Mouse (Mus musculus) megakaryocyte-erythroid progenitor cell, adult 5-6 weeks (primary cell): ENCODE data around the gene Gm48552. TPM values are rescaled to one million over a fixed set of nuclear protein-coding genes. Genes with fewer than 3 reads are reported as not detected.

Source experiments
- ATAC-seq: replicated peaks from 2 replicates; pipeline ENCODE4 v1.8.0; 2016; ENCODE audit warnings: mild to moderate bottlenecking, inconsistent platforms; ENCODE audit not compliant: severe bottlenecking, poor library complexity, low FRiP score, low TSS enrichment
- total RNA-seq, 2 experiments: library from RNA; stranded (forward) in 1 of 2; stranded (reverse) in 1 of 2; fragments of 200-1000, 215-1000 nt in 1 of 2; fragments of >200 nt in 1 of 2; fragmentation: Nextera tagmentation in 1 of 2; gene quantifications; 2 replicates each; pipeline ENCODE4 v1.2.3; 2014 to 2017

Gm48552 gene
- total RNA-seq, 2 experiments from 2014 or later = not detected

- ATAC-seq = no peak
These were observed 37.4 kb downstream of the Gm48552 start for GRCm38 (mm10) chr10:81426081-81426671.

- no peak for ATAC-seq
These were observed 38.1 kb downstream of the Gm48552 start for GRCm38 (mm10) chr10:81426897-81427296.

DNA sequence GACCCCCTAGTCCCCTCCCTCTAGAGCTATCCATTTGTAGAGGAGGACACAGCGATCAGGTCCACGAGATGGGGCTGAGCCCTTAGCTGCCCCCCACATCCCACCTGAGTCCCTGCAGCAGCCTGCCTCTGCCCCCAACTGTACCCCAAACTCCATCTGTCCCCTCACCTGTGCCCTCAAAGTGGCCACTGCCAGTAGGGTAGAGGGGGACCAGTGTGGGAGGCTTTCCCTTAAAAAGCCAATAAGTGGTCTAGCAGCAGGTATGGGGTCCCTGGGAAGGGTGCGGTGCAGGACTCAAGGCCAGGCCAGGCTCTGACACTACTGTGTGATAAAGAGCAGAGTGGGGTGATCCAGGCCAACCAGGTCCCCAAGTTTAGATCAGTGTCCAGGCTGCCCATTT lies 38.5 kb downstream of the Gm48552 start:
- no peak for ATAC-seq

GRCm38 (mm10) chr10:81427804-81428506 lies 39.1 kb downstream of the Gm48552 start:
- ATAC-seq = no peak

- no peak for ATAC-seq
These were observed 39.7 kb downstream of the Gm48552 start for GRCm38 (mm10) chr10:81428507-81428870.

GRCm38 (mm10) chr10:81429092-81429491 lies 40.3 kb downstream of the Gm48552 start:
- ATAC-seq = no peak

DNA sequence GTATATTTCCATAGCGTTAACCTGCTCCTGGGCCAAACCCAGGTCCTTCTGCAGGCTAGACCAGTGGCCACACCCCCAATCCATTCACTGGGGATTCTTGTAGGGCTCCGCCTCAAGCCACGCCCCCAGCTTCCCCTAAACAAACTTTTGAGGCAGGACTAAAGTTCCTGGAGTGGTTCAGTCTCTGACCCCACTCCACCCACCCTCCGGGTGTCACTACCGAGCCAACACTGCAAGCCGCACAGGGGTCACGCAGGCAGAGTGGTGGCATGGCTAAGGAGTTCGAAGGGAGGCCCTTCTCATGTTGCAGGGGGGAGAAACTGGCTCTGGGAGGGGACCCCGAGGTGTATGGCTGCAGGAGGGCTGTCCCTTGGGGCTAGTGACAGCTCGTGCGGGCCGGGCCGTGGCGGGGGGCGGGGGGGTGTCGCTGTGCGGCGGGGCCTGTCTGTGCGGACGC lies 40.8 kb downstream of the Gm48552 start:
- ATAC-seq = peak; percentile 30

- no peak for ATAC-seq
These were observed 41.5 kb downstream of the Gm48552 start for GRCm38 (mm10) chr10:81430141-81430830.

DNA sequence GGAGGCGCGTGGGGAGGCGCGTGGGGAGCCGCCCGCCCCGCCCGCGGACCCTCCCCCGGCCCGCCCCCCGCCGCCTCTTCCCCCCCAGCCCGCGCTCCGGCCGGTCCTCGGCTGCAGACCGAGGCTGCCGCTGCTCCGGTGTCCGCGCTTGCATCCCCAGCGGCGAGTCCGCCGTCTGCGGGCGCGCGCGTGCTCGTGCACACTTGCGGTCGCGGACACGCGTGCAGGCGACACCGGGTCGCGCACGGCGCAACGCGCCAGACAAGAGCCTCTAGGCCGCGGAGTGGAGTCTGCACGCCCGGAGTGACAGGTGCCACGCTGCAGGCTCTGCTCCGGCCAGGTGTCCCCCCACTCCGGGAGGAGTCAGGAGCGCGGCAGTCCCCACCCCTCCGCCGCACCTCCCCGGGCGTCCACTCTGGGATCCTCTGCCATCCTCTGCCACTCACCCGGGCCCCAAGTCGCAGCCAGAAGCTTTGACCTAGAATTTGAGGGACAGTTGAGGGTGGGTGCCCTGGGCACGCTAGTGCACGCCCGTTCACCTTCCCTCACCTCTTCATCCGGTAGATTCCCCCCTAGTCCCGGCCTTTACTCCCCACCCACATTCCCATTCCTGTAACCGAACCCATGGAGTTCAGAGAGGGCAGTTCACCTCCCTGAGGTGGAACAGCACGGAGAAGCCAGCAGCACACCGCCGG lies 42.2 kb downstream of the Gm48552 start:
- no peak for ATAC-seq

GRCm38 (mm10) chr10:81431526-81432168 lies 42.8 kb downstream of the Gm48552 start:
- no peak for ATAC-seq

- no peak for ATAC-seq
These were observed 43.5 kb downstream of the Gm48552 start for GRCm38 (mm10) chr10:81432169-81432867.

DNA sequence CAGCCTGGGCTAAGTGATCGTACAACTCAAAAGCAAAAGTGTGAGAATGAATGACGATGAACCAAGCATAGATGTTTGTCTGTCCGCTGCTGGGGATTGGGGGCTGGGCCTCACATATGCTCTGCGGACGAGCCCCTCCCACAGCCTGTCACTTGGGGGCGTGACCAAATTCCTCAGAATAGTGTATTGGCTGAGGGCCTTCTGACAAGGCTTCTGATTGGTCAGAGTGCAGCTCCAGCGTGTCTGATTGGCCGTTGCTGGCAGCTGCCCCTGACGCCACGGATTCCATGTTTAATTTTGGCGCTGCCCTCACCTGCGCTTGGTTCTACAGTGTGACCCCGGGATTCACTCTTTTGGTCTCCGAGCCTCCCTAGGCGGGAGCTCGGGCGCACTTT lies 44.1 kb downstream of the Gm48552 start:
- ATAC-seq = peak; percentile 79

DNA sequence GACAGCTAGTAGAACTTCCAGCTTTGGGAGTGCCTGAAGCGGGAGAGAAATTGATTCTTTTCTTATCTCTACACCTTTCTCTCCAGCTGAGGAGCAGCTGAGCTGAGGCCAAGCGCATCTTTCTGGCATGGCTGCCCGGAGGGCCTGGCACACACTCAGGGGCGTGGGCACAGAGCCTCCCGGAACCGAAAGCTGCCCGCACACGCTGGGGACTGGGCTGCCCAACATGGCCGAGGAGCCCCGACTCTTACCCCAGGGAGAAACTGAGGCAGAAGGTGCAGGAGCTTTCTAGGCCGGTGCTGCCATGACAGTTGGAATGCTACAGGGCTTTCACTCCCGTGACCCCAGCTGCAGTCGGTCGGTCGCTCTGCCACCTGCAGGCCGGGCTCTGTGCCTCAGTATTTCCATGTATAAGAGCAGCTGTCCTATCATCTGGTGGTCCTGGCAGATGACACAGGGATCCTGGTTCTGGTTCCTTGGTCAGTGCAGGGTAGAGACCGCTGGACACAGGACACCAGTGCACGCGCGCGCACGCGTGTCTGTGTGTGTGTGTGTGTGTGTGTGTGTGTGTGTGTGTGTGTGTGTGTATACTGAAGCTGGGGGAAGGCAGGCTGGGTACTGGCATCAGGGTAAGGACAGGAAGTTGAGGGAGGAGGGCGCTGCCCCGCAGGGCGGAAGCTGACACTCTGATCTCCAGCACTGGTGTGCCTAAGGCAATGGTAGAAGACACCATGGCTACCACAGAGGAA lies 44.9 kb downstream of the Gm48552 start:
- ATAC-seq = peak; percentile 31

GRCm38 (mm10) chr10:81434361-81435263 lies 45.8 kb downstream of the Gm48552 start:
- no peak for ATAC-seq

GRCm38 (mm10) chr10:81435436-81435835 lies 46.6 kb downstream of the Gm48552 start:
- ATAC-seq = no peak
